Mouse (Mus musculus): ENCODE measurements around the gene Pcbp4. TPM values are rescaled to one million over a fixed set of nuclear protein-coding genes. Genes with fewer than 3 reads are reported as not detected.
A peak's percentile ranks its signal among the peaks of the same experiment; 100 is the strongest.

The Pcbp4 gene
- total RNA-seq, 1 experiment from 2014 or later, result 3.3 TPM

DNA sequence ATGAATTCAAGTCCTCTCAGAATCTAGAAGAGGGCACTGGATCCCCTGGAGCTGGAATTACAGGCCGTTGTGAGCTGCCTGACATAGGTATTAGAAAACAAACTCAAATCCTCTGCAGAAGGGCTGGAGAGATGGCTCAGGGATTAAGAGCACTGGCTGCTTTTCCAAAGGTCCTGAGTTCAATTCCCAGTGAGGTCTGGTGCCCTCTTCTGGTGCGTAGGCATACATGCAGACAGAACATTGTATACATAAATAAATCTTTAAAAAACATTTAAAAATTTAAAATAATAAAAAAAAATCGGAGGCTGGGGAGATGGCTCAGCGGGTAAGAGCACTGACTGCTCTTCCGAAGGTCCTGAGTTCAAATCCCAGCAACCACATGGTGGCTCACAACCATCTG lies 10.4 kb upstream of the Pcbp4 start:
- ATAC-seq (replicated peaks; ENCODE audit: low read depth, poor library complexity, severe bottlenecking), result no peak

DNA sequence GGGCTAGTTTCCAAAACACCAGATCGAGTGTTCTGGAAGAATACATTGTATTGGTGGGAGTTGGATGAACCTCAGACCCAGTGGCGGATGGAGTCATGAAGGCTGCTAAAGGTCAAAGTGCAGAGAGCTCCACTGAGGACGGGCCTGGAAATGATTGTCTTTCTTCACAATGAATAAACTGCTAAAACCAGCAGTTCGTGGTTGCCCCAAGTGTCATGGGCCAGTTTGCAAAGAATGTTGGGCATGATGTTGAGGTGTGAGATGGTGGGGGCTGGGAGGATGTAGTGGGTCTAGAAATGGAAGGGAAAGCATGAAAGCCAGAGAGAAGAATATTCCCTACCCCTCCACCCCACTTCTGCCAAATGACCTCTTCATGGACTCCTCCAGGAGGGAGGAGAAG lies 8.3 kb upstream of the Pcbp4 start:
- no peak for ATAC-seq (replicated peaks; ENCODE audit: low read depth, poor library complexity, severe bottlenecking)

DNA sequence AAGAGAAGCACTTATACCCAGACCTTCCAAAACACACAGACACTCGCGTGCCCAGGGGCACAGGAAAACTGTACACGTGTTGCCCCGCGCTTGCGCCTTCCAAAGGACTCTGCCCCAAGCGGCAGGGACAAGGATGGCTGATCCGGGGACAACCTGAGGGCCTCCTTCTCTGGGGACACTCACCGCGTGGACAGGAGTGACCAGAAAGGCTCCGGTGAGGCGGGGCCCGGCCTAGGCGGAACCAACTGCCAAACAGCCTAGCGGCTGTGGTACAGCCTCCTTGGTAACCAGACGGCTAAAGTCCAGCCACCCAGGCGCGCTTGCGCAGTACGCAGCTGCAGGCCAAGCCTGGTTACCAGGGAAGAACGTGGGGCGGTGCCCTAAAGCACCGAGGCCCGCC lies 5.7 kb upstream of the Pcbp4 start, which contains the start of the genes Abhd14b and Abhd14a:
Gene Abhd14b, plus strand, starts transcription at position 112 of the 400 bp plus-strand sequence.
Gene Abhd14a, minus strand, starts transcription at position 331 of the 400 bp plus-strand sequence.
- peak; percentile 77 for ATAC-seq (replicated peaks; ENCODE audit: low read depth, poor library complexity, severe bottlenecking)

DNA sequence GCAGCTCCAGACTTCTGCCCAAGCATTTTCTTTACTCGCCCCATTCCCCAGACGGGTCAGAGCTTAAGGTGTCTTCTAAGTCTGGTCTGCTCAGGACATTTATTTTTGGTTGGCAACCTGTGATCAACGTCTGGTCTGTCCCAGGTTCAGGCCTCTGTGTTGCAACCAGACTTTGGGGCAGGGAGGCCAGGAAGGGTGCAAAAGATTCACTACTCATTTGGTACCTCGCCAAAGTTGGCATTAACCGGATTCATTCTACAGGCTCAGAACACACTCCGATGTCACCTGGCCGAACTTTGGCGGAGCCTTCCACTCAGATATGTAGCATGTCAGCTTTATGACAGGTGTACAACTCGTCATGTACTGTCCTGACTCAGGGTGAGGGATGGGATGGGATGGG lies 5.1 kb upstream of the Pcbp4 start:
- no peak for ATAC-seq (replicated peaks; ENCODE audit: low read depth, poor library complexity, severe bottlenecking)

DNA sequence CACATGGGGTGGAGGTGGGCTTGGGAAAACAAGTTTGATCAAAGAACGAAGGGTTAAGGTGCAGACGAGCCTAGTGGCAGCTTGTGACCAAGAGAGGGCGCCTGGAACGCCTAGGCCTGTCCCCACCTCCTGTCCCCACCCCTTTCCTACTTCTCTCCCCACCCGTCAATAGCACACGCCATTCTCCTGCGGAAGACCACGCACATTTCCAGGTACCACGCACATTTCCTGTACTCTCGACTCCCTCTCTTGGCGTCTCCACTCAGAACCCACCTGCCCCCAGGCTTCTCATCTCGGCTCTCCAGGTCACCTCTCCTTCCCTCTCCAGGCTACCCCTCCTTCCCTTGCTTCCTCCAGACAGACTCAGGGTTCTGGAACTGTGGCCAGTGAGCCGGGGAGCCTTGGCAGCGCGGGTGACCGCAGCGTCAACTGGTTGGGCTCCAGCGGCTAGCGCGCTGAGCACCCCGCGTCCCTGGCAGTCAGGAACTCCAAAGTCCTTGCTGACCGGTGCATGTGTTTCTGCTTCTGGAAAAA lies 4.5 kb upstream of the Pcbp4 start:
- ATAC-seq (replicated peaks; ENCODE audit: low read depth, poor library complexity, severe bottlenecking), result peak; percentile 77

DNA sequence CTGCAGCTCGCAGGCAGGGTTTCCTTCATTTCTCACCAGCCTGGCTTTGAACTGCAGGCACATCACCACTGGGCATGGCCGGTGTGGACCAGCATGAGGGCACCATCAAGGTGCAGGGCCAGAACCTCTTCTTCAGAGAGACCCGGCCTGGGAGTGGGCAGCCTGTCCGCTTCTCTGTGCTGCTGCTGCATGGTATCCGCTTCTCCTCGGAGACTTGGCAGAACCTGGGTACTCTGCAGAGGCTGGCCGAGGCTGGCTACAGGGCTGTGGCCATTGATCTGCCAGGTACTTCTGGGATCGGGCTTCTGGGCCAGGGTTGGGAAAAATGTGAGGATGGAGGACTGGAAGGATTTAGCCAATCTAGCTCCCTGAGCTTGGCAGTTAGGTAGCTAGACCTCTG lies 3.1 kb upstream of the Pcbp4 start:
- no peak for ATAC-seq (replicated peaks; ENCODE audit: low read depth, poor library complexity, severe bottlenecking)

DNA sequence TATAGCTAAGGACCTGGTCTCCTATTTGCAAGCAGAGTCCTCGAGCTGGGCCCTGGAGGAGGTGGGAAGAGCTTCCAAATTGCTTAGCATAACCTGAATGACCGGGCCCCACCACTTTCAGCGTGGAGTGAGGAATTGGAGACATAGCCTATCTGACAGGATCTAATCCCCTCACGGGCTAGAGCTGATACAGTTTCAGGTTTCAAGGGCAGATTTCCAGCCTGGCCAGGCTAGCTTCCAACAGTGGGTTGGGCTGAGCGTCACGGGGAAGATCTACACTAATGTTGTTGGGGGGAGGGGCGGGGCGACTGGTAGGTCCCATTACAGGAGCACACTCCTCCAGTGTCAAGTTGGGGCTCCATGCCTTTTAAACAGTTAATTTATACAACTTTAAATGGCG lies 2.4 kb upstream of the Pcbp4 start:
- ATAC-seq (replicated peaks; ENCODE audit: low read depth, poor library complexity, severe bottlenecking), result no peak

DNA sequence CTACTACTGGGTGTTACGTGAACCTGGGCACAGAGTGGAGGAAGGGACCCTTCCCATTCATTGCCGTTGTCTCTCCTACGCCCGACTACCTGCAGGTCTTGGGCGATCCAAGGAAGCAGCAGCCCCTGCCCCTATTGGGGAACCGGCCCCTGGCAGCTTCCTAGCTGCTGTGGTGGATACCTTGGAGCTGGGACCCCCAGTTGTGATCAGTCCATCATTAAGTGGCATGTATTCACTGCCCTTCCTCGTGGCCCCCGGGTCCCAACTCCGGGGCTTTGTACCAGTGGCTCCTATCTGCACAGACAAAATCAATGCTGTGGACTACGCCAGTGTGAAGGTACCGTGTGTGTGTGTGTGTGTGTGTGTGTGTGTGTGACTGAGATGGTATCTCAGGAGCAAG lies 1.8 kb upstream of the Pcbp4 start:
- no peak for ATAC-seq (replicated peaks; ENCODE audit: low read depth, poor library complexity, severe bottlenecking)

DNA sequence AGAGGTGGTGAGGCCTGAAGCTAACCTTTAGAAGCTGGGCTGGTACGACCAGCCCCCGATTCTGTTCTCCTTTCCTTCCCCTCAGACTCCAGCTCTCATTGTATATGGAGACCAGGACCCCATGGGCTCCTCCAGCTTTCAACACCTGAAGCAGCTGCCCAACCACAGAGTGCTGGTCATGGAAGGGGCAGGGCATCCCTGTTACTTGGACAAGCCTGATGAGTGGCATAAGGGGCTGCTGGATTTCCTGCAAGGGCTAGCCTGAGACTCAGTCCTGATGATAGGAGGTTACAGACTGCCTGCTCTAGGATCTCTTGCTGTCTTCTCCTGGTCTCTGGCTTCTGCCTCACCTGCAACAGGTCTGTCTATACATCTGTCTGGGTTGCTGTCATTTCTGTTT lies 1.2 kb upstream of the Pcbp4 start:
- ATAC-seq (replicated peaks; ENCODE audit: low read depth, poor library complexity, severe bottlenecking), result no peak

DNA sequence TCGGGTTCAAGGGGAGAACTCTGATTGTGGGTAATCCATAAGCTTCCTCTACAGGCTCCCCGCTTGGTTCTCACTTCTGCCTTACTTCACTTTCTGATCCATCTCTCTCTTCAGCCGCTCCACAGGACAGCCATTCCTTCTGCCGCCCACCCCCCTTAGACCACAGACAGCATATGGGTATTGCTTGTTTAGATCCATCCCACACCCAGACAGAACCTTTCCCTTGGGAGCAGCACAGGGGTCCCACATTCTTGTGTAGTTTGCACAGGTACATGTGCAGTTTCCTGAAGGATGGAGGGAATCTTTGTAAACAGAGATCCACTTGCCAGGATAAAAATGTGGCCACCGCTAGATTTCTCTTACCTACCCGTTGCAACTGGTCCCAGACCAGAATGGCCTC lies 740 bp upstream of the Pcbp4 start:
- ATAC-seq (replicated peaks; ENCODE audit: low read depth, poor library complexity, severe bottlenecking), result no peak

DNA sequence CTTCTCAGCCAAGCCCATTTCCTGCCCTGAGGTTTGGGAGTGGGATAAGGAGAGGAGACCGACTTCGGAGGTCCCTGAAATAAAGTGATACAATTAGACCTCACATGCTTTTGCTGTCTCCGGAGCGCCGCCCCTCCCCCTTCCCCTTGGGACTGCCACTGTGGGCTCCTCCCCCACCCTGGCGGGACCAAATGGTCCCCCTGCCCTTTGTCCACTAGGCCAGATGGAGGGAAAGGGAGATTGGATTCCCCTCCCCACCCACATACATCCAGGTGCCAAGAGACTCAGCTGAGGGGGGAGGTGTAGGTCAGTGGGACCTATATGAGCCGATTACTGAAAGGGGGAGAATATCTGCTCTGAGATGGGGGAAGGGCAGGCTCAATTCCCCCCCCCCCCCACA lies 270 bp upstream of the Pcbp4 start:
- no peak for ATAC-seq (replicated peaks; ENCODE audit: low read depth, poor library complexity, severe bottlenecking)

DNA sequence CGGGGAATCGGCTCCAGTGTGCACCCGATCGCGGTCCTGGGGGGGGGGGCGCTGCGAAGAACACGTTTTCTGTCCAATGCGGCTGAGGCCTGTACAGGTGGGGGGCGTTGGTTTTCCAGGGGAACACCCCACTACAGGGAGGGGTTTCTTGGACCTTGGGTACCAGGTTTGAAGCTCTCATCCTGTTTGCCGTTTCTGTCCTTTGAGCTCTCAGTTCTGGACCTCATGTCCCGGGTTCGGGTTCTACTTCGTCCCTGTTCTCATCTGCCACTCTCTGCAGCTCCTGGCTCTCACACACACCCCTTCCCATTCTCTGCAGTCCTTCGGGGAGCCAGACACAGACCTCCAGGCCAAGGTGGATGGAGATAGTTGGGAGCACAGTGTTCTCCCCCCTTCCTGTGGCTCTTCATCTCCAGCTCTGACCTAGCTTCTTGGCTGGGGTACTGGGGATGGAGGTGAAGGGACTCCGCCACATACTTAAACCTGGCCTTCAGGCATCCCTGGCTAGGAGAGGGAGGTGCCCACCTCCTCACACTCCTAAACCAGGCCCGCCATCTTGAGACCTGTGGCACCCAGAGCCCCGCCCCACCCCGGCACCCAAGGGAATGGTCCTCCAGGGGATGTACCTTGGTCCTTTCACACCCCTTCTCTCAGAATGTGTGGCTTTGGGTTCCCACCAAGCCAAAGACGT lies 1.1 kb downstream of the Pcbp4 start:
- ATAC-seq (replicated peaks; ENCODE audit: low read depth, poor library complexity, severe bottlenecking), result no peak

DNA sequence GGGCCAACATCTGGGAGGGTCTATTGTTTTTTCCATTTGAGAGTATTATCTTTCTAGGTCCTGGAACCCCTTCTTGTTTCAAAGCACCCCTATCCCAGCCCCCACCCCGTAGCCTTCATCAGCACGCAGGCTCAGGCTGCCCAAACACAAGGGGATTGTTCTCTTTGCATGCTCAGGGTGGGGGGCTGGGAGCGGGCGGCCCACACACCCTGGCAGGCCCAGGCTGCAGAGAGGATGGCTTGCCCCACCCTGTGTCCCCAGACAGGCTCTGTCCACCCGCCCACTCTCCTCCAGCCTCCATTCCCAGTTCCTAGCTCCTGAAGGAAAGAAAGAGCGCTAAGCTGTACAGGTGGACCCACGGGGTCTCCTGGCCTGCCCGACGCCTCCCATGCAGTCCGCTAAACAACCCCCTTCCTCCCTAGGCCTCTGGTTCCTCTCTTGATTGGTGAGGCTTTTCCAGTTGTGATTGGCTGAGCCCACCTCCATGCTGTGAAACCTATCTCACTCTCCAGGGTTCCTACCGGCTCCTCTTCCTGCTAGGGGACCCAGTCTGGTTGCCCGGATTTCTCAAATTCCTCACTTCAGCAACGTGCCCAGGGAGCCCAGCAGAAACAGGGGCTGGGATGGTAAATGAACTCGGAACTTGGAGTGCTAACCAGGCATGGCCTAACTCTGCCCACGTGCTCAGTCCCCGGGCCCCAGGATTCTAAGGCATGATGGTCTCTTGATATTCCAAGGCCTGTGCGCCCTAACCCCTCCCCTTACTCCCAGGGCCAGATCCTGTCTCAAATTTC lies 2.0 kb downstream of the Pcbp4 start:
- no peak for ATAC-seq (replicated peaks; ENCODE audit: low read depth, poor library complexity, severe bottlenecking)

DNA sequence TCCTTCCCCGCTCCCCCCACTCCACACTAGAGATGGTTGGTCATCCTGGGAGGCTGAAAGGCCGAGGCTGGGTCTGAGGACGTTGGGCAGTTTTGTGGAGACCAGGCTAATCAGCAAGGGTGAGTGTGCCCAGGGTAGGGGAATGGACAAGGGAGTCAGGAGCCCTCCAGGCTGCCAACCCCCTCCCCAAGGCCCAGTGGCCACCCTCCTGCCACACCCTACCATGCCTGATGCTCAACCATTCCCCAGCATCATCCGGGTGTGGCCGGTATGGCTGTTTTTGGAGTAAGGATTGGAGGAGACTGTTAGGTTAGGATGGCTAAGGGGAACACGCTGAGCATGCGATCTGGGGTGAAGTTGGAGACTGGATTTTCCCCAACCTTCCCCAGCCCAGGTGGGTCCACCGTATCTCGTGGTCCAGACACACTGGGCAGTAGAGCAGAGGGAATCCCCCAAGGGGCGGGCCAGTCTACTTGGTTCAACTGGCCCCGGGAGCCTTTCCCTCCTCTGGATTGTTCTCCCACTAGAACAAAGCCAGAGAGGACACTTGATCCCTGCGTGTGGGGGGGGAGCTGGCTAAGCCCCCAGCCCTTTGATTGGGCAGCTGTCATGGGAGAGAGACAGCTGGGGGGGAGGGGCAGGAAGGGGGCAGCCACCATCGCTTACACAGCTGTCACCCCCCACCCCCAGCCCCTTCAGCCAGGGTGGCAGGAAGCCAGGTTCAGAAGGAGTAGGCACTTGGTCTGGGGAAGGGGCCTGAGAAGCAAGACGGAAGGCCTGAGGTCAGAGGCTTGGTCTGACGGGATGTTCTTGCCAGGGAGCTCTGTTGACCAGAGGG lies 3.5 kb downstream of the Pcbp4 start:
- ATAC-seq (replicated peaks; ENCODE audit: low read depth, poor library complexity, severe bottlenecking), result no peak

DNA sequence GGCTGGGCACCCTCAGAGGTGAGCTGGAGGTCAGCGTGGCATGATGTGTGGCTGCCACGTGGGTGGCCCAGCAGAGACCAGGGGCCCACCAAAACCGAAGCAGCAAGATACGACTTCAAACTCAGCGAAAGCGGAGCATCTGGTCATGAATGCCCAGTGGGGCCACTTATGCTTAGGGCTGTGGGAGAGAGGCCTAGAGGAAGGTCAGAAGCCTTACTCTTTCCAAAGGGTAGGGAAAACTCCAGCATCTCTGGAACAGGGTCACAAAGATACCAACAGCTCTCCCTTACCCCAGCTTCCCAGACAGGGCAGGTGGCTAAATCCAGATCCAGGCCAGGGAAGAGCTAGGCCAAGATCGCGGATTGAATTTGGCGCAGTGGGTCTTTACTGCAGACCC lies 4.1 kb downstream of the Pcbp4 start:
- ATAC-seq (replicated peaks; ENCODE audit: low read depth, poor library complexity, severe bottlenecking), result no peak

DNA sequence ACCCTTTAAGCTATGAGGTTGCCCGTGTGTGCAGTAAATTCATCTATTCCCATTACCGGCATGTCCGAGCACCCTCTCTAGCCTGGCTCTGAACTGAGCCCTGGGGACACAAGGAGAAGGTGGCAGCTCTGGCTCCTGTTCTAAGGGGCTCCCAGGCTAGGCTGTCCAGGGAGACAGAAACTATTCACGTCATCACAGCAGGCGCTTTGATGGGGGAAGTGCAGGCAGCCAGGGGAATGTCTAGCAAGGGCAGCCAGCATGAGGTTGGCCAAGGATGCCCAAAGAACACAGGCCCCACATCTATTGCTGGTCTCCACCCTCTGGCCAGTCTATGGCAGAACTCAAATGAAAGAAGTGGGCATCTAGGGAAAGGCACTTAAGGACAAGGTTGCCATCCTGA lies 4.8 kb downstream of the Pcbp4 start:
- no peak for ATAC-seq (replicated peaks; ENCODE audit: low read depth, poor library complexity, severe bottlenecking)

DNA sequence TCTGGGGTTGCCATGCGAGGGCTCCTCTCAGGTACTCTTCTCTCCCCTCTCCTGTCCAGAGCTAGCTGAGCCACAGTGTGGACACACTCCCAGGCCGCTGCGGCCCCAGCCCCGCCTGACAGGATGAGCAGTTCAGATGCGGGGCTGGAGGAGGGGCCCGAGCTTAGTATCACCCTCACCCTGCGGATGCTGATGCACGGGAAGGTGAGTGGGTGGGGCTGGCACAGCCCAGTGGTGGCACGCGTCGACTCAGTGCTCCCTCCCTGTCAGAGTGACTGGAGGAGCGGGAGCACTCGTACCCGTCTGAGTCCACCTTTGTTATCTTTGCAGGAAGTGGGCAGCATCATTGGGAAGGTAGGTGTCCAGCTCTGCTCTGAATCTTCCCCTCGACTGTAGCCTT lies 6.9 kb downstream of the Pcbp4 start:
- ATAC-seq (replicated peaks; ENCODE audit: low read depth, poor library complexity, severe bottlenecking), result no peak

DNA sequence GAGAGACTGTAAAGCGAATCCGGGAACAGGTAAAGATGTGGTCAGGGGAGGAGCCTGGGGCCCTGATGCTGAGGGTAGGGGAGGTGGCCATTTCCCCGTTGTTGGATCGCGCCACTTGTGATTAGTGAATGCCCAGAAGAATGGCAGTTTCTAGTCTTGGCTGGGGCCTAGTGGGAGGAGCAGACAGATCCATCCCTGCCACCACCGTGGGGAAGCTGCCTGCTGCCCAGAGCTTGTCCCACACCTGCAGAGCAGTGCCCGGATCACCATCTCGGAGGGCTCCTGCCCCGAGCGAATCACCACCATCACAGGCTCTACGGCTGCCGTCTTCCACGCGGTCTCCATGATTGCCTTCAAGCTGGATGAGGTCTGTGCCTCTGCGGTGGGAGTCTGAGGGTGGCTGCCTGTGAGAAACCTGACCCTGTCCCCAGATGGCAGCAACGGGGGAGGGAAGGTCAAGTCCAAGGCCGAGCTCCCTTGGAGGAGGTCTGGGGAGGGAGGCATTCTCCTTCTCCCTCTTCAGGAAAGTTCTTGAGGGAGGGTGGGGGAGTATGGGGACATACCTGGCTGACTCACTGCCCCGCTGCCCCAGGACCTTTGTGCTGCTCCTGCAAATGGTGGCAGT lies 7.4 kb downstream of the Pcbp4 start:
- ATAC-seq (replicated peaks; ENCODE audit: low read depth, poor library complexity, severe bottlenecking), result no peak

DNA sequence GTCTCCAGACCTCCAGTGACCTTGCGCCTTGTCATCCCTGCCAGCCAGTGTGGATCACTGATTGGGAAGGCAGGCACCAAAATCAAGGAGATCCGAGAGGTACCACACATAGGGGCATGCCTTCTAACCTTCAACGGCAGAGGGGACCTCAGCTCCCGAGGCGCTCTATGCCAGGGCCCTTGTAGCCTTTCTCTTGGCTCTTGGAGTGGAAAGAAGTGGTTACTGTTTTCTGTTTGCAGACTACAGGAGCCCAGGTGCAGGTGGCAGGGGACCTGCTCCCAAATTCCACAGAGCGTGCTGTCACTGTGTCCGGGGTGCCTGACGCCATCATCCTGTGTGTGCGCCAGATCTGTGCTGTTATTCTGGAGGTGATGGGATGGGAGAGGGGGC lies 7.9 kb downstream of the Pcbp4 start:
- ATAC-seq (replicated peaks; ENCODE audit: low read depth, poor library complexity, severe bottlenecking), result no peak

Measured in common myeloid progenitor, adult 5-6 weeks (primary cell).